Mouse (Mus musculus) CH12.LX (cell line): Measurements from ENCODE around the gene Dennd1a. TPM values are rescaled to one million over a fixed set of nuclear protein-coding genes. Genes with fewer than 3 reads are reported as not detected.

Source experiments
- DNase-seq: peaks from one replicate; pipeline ENCODE4 v3.0.0-alpha.2; 2013; ENCODE audit errors: extremely low read depth
- H3K27ac ChIP-seq: 2 replicates; pipeline ENCODE4 v1.5.1; 2012; ENCODE audit warnings: low read depth, mild to moderate bottlenecking, control low read depth, moderate library complexity; ENCODE audit not compliant: insufficient read depth
- H3K27me3 ChIP-seq: replicated peaks from 2 replicates; pipeline ENCODE3; 2012; ENCODE audit warnings: inconsistent platforms
- H3K36me3 ChIP-seq, 2 experiments: replicated peaks in 1 of 2; 2 replicates each; pipeline versions ENCODE3 to v1.6.1; 2012; ENCODE audit warnings: inconsistent platforms in 1 of 2, low read length in 1 of 2, mild to moderate bottlenecking in 1 of 2, mixed read lengths in 1 of 2, moderate library complexity in 1 of 2; ENCODE audit not compliant: control insufficient read depth in 1 of 2, insufficient read depth in 1 of 2
- H3K4me1 ChIP-seq, 2 experiments: 2 replicates each; pipeline ENCODE4 v1.6.1; 2012; ENCODE audit warnings: inconsistent platforms in 1 of 2, moderate library complexity in 1 of 2; ENCODE audit not compliant: insufficient read depth in 2 of 2, control insufficient read depth in 1 of 2
- H3K4me2 ChIP-seq: 2 replicates; pipeline ENCODE4 v1.6.1; 2012; ENCODE audit warnings: low read depth, mild to moderate bottlenecking, control low read depth; ENCODE audit not compliant: poor library complexity, insufficient read depth, severe bottlenecking
- H3K4me3 ChIP-seq, 3 experiments: fragments of 150-350 bp in 1 of 3; sonication (generic) in 1 of 3; replicated peaks in 1 of 3; 2 replicates each; pipeline versions ENCODE3 to v1.5.1; 2011 to 2012; ENCODE audit warnings: low read depth in 2 of 3, low read length in 2 of 3, mild to moderate bottlenecking in 2 of 3, moderate library complexity in 2 of 3, control low read depth in 1 of 3, improper control_type of control experiment in 1 of 3, inconsistent platforms in 1 of 3, mixed read lengths in 1 of 3; ENCODE audit not compliant: poor library complexity in 1 of 3
- H3K79me2 ChIP-seq: replicated peaks from 2 replicates; pipeline ENCODE4 v1.6.1; 2012; ENCODE audit warnings: mild to moderate bottlenecking, moderate library complexity; ENCODE audit not compliant: control insufficient read depth, poor library complexity, insufficient read depth, severe bottlenecking; ENCODE audit errors: extremely low read depth
- H3K9ac ChIP-seq: 2 replicates; pipeline ENCODE4 v1.6.1; 2012; ENCODE audit warnings: low read depth, mild to moderate bottlenecking, control low read depth, moderate library complexity; ENCODE audit not compliant: insufficient read depth
- H3K9me3 ChIP-seq: replicated peaks from 2 replicates; pipeline ENCODE3; 2012; ENCODE audit warnings: low read length, inconsistent platforms, mixed read lengths
- BHLHE40 ChIP-seq: IDR thresholded peaks from 2 replicates; pipeline ENCODE4 v1.6.1; 2011; ENCODE audit warnings: mild to moderate bottlenecking, low read depth, low read length, improper control_type of control experiment
- CHD1 ChIP-seq: IDR thresholded peaks from 2 replicates; pipeline ENCODE4 v1.6.1; 2012; ENCODE audit warnings: low read depth, low read length, improper control_type of control experiment, inconsistent platforms
- ELF1 ChIP-seq: IDR thresholded peaks from 2 replicates; pipeline ENCODE4 v1.6.1; 2014; ENCODE audit warnings: low read depth, mild to moderate bottlenecking, inconsistent platforms, low read length, improper control_type of control experiment
- EP300 ChIP-seq: IDR thresholded peaks from 2 replicates; pipeline ENCODE4 v1.6.1; 2011; ENCODE audit warnings: low read length, improper control_type of control experiment
- ETS1 ChIP-seq: conservative IDR thresholded peaks from 2 replicates; pipeline ENCODE4 v1.6.1; 2012; ENCODE audit warnings: low read depth, mild to moderate bottlenecking, inconsistent platforms, low read length, improper control_type of control experiment, moderate library complexity
- GABPA ChIP-seq: IDR thresholded peaks from 2 replicates; pipeline ENCODE4 v1.6.1; 2012; ENCODE audit warnings: low read depth, low read length, improper control_type of control experiment, inconsistent platforms; ENCODE audit not compliant: insufficient replicate concordance
- HCFC1 ChIP-seq: IDR thresholded peaks from 2 replicates; pipeline ENCODE4 v1.6.1; 2012; ENCODE audit warnings: low read depth, mild to moderate bottlenecking, inconsistent platforms, low read length, improper control_type of control experiment
- JUN ChIP-seq: IDR thresholded peaks from 2 replicates; pipeline ENCODE4 v1.6.1; 2011; ENCODE audit warnings: low read depth, mild to moderate bottlenecking, low read length, improper control_type of control experiment, moderate library complexity; ENCODE audit not compliant: insufficient read depth
- MYC ChIP-seq: IDR thresholded peaks from 2 replicates; pipeline ENCODE4 v1.6.1; 2011; ENCODE audit warnings: low read depth, mild to moderate bottlenecking, improper control_type of control experiment, low read length
- NELFE ChIP-seq: IDR thresholded peaks from 2 replicates; pipeline ENCODE4 v1.6.1; 2011; ENCODE audit warnings: low read depth, low read length, improper control_type of control experiment
- PAX5 ChIP-seq: IDR thresholded peaks from 2 replicates; pipeline ENCODE4 v1.6.1; 2012; ENCODE audit warnings: low read length, inconsistent platforms, mixed read lengths
- RAD21 ChIP-seq: IDR thresholded peaks from 2 replicates; pipeline ENCODE4 v1.6.1; 2011; ENCODE audit warnings: low read depth, mild to moderate bottlenecking, low read length, improper control_type of control experiment, moderate library complexity
- SIN3A ChIP-seq: IDR thresholded peaks from 2 replicates; pipeline ENCODE4 v1.6.1; 2012; ENCODE audit warnings: low read length, improper control_type of control experiment, inconsistent platforms
- TCF12 ChIP-seq: IDR thresholded peaks from 2 replicates; pipeline ENCODE4 v1.6.1; 2014; ENCODE audit warnings: low read depth, mild to moderate bottlenecking, inconsistent platforms, low read length, improper control_type of control experiment
- UBTF ChIP-seq: IDR thresholded peaks from 2 replicates; pipeline ENCODE4 v1.6.1; 2012; ENCODE audit warnings: low read depth, mild to moderate bottlenecking, inconsistent platforms, low read length, improper control_type of control experiment, moderate library complexity
- USF1 ChIP-seq: IDR thresholded peaks from 2 replicates; pipeline ENCODE4 v1.6.1; 2014; ENCODE audit warnings: low read depth, mild to moderate bottlenecking, inconsistent platforms, low read length, improper control_type of control experiment
- USF2 ChIP-seq: conservative IDR thresholded peaks from 2 replicates; pipeline ENCODE4 v1.6.1; 2011; ENCODE audit warnings: low read depth, low read length, improper control_type of control experiment
- ZC3H11A ChIP-seq: IDR thresholded peaks from 2 replicates; pipeline ENCODE4 v1.6.1; 2012; ENCODE audit warnings: low read depth, mild to moderate bottlenecking, inconsistent platforms, low read length, improper control_type of control experiment
- ZMIZ1 ChIP-seq: IDR thresholded peaks from 2 replicates; pipeline ENCODE4 v1.6.1; 2012; ENCODE audit warnings: low read depth, mild to moderate bottlenecking, inconsistent platforms, low read length, improper control_type of control experiment
- dilution Hi-C: fragments of 300-500 bp; cut with MboI; formaldehyde crosslinking; loops from 2 replicates; pipeline ENCODE4 v1.14.3; 2020; ENCODE audit warnings: low sequenced_read_pairs; ENCODE audit not compliant: extremely low pct_unique_long_range_greater_than_20kb, extremely low pct_ligation_motif_present
- in situ Hi-C: fragments of 300-500 bp; cut with MboI; formaldehyde crosslinking; loops from 3 replicates; pipeline ENCODE4 v1.14.3; 2019; ENCODE audit warnings: low sequenced_read_pairs, low pct_ligation_motif_present, low pct_unique_long_range_greater_than_20kb, mixed read lengths
- polyA plus RNA-seq: library from polyadenylated mRNA; unstranded; fragments of >175 nt; gene quantifications from 2 replicates; pipeline ENCODE4 v1.2.1, GENCODE M21; 2012; ENCODE audit warnings: low read depth; ENCODE audit not compliant: insufficient read length
- total RNA-seq, 2 experiments: library from RNA; depleted of rRNA; stranded (reverse); fragments of 300-350 nt in 1 of 2; fragments of >200 nt in 1 of 2; gene quantifications; 2 replicates each; pipeline ENCODE4 v1.2.3; 2012 to 2014

Dennd1a gene
- total and polyA plus RNA-seq, 3 experiments, result 2.7 to 7.3 (median 4.3) TPM

DNA sequence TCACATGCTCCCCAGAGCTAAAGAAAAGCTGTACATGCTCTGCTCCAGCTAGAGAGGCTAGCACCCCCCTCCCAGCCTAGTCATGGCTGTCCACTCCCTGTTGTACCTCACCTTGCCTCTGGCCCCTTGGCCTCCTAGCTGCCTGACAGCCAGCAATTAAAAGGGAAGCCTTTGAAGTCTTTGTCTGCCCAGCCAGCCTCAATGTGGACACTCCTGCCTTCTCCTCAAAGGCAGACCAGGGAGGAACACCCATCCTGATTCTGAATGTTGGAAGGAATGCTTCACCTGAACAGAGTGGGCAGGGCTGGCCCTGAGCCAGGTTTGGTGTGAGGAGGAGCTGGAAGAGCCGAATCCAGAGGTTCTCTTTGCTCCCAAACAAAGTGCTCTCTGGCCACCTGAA, 39.5 kb upstream of the Dennd1a start:
- Histone ChIP-seq H3K9me3 (no peaks in the 10 kb centered on the region), H3K79me2 (no peaks in the 10 kb centered on the region), H3K4me3 (no peak overlapping the region), H3K36me3 (no peaks in the 10 kb centered on the region), H3K9ac (no peak overlapping the region), H3K27me3 (peaks cover 4% of the 10 kb centered on the region), H3K27ac (no peak overlapping the region), H3K4me2 (no peak overlapping the region), H3K4me1 (peaks cover 1 to 2% of the 10 kb centered on the region in 2 experiments; a peak in 1 of 4 replicates)
- dilution Hi-C loops (no loop called here), in situ Hi-C loops (no loop called here)
- DNase-seq, result no peak
- TF ChIP-seq USF1 (no peak), BHLHE40 (no peak)

DNA sequence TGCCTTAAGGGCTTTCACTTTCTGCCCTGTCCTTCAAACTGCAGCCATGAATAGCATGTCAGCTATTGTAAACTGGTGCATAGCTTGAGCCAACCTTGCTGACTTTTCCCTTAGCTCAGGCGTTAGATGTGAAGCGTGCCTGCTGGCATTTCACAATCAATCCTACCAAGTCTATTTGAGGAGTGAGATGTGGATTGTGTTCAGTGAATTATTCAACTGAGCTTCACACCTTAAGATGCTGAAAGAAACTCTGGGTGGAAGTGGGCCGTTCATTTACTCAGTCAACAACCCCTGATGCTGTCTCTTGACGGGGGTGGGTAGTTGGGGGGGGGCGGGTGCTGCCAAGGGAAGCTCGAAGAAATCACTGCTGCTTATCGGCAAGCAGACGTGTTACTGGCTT, 36.2 kb upstream of the Dennd1a start:
- DNase-seq, result no peak
- in situ Hi-C loops (no loop called here), dilution Hi-C loops (no loop called here)
- Histone ChIP-seq H3K27me3 (peaks cover 4% of the 10 kb centered on the region), H3K9me3 (no peaks in the 10 kb centered on the region), H3K79me2 (no peaks in the 10 kb centered on the region), H3K27ac (no peak overlapping the region), H3K4me2 (no peak overlapping the region), H3K9ac (no peak overlapping the region), H3K4me3 (no peak overlapping the region), H3K36me3 (no peaks in the 10 kb centered on the region), H3K4me1 (peaks cover 7 to 8% of the 10 kb centered on the region in 2 experiments)
- no peak for TF ChIP-seq NELFE

GRCm38 (mm10) chr2:38320911-38321310, 33.7 kb upstream of the Dennd1a start:
- H3K27me3 ChIP-seq, result peaks cover 4% of the 10 kb centered on the region
- H3K4me1 ChIP-seq, result peaks cover 7 to 8% of the 10 kb centered on the region in 2 experiments
- no peaks in the 10 kb centered on the region for H3K36me3 ChIP-seq
- DNase-seq, result no peak
- H3K4me3 ChIP-seq, result no peak overlapping the region
- in situ Hi-C loops, result no loop called here
- dilution Hi-C loops, result no loop called here
- H3K79me2 ChIP-seq, result no peaks in the 10 kb centered on the region
- H3K9me3 ChIP-seq, result no peaks in the 10 kb centered on the region
- no peak overlapping the region for H3K9ac ChIP-seq
- TF ChIP-seq MYC, result no peak
- no peak for TF ChIP-seq CHD1
- no peak for TF ChIP-seq RAD21
- TF ChIP-seq TCF12, result no peak
- TF ChIP-seq SIN3A, result no peak
- TF ChIP-seq EP300, result no peak
- TF ChIP-seq BHLHE40, result no peak
- no peak for TF ChIP-seq UBTF
- no peak for TF ChIP-seq PAX5
- TF ChIP-seq HCFC1, result no peak
- TF ChIP-seq ETS1, result no peak
- TF ChIP-seq NELFE, result no peak
- TF ChIP-seq USF2, result no peak
- TF ChIP-seq GABPA, result no peak
- no peak for TF ChIP-seq JUN
- TF ChIP-seq ZMIZ1, result no peak
- TF ChIP-seq ZC3H11A, result no peak
- no peak for TF ChIP-seq ELF1
- no peak overlapping the region for H3K4me2 ChIP-seq
- H3K27ac ChIP-seq, result no peak overlapping the region
